Mouse (Mus musculus) stomach, postnatal 0 days (tissue): ENCODE results near the gene Csrnp1.

ENCODE experiments used
- CTCF ChIP-seq: IDR thresholded peaks from 2 replicates; pipeline ENCODE4 v1.5.1; 2016; ENCODE audit warnings: antibody characterized with exemption, low read depth, mild to moderate bottlenecking, moderate library complexity
- EP300 ChIP-seq: optimal IDR thresholded peaks from 2 replicates; pipeline ENCODE3; 2016; ENCODE audit warnings: antibody characterized with exemption

DNA sequence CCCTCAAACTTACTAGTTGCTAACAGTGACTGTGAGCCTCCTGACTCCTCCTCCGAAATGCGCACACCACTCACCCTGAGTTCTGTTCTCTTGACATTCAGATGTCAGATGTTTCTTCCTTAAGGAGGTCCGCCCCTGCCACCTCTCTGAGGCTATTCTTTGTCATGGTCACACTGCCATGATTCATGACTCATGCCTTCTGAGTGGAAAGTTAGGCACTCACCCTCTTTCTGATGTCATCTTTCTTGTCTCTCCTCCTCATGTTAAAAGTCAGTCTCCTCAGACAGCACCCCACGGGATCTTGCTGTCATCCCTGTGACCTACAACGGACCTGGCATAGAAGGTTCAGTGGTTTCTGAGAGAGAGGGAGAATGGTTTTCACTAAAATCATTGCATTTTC lies 28.3 kb upstream of the Csrnp1 start:
- no peak for TF ChIP-seq EP300
- no peak for TF ChIP-seq CTCF
